26 mouse cellular contexts compared by ENCODE assay signal in genomic region chr7:80183969-80184368, GRCm38 (mm10). TPM values are rescaled to one million over a fixed set of nuclear protein-coding genes. Genes with fewer than 3 reads are reported as not detected.
DNase-seq lines count a peak whose midpoint lies in the region; ATAC-seq and TF ChIP-seq lines count a peak whose summit lies in the region.
"Had no signal": no experiment of that assay in that cellular context is flagged by ENCODE, and none has a peak within 500 bp of the region (broad histone marks: within the 10 kb centered on the region; RNA-seq: fewer than 3 reads in every experiment).

No protein-coding gene starts in this region.

- no peaks in the 10 kb centered on the region for H3K9me3 ChIP-seq in midbrain, embryonic 10.5 days (replicated peaks)
- no peaks in the 10 kb centered on the region for H3K9me3 ChIP-seq in midbrain, embryonic 13.5 days
- H3K9me3 ChIP-seq: embryonic facial prominence, embryonic 15.5 days; forebrain, embryonic 15.5 days; heart, embryonic 13.5 days; limb, embryonic 13.5 days; neural tube, embryonic 13.5 days had no signal

- TF ChIP-seq CTCF in thymus, adult 2 months (IDR thresholded peaks at IDR 0.05; ENCODE audit: borderline replicate concordance, control insufficient read depth, extremely low read depth, insufficient read depth, low read length, poor library complexity): no peak

- peaks cover 42% of the 10 kb centered on the region for H3K4me1 ChIP-seq in midbrain, embryonic 10.5 days
- peaks cover 31% of the 10 kb centered on the region for H3K4me1 ChIP-seq in midbrain, embryonic 13.5 days (replicated peaks)
- peaks cover 26% of the 10 kb centered on the region for H3K4me1 ChIP-seq in thymus, adult 2 months (replicated peaks; ENCODE audit: control insufficient read depth, insufficient read depth, low read length)

- TF ChIP-seq POLR2A in thymus, adult 2 months (IDR thresholded peaks at IDR 0.05; ENCODE audit: control insufficient read depth, extremely low read depth, insufficient read depth, low read length, poor library complexity): no peak

- no peak overlapping the region for H3K4me2 ChIP-seq in midbrain, embryonic 13.5 days (replicated peaks)
- H3K4me2 ChIP-seq: embryonic facial prominence, embryonic 15.5 days; forebrain, embryonic 15.5 days; heart, embryonic 13.5 days; limb, embryonic 13.5 days; lung, embryonic 14.5 days; midbrain, embryonic 11.5 days; neural tube, embryonic 13.5 days had no signal

- peaks cover 21% of the 10 kb centered on the region; the same call in 1 of the 2 replicates for H3K27me3 ChIP-seq in midbrain, embryonic 10.5 days (ENCODE audit: low read depth, poor library complexity, severe bottlenecking)
- no peaks in the 10 kb centered on the region; the same call in 1 of the 2 replicates for H3K27me3 ChIP-seq in midbrain, embryonic 13.5 days
- no peaks in the 10 kb centered on the region for H3K27me3 ChIP-seq in thymus, adult 2 months (ENCODE audit: control insufficient read depth, insufficient read depth, low read length)
- H3K27me3 ChIP-seq: embryonic facial prominence, embryonic 15.5 days; forebrain, embryonic 15.5 days; limb, embryonic 13.5 days; neural tube, embryonic 13.5 days had no signal

- no peaks in the 10 kb centered on the region for H3K36me3 ChIP-seq in midbrain, embryonic 10.5 days
- no peaks in the 10 kb centered on the region for H3K36me3 ChIP-seq in midbrain, embryonic 13.5 days
- H3K36me3 ChIP-seq in thymus, adult 2 months (ENCODE audit: control insufficient read depth, insufficient read depth, low read length): no peaks in the 10 kb centered on the region
- H3K36me3 ChIP-seq: embryonic facial prominence, embryonic 15.5 days; forebrain, embryonic 15.5 days; heart, embryonic 13.5 days; limb, embryonic 13.5 days; neural tube, embryonic 13.5 days had no signal

- WGBS in midbrain, embryonic 10.5 days: 54% methylated on average over 5 of the region's 5 CpGs
- WGBS in midbrain, embryonic 13.5 days: 53% methylated on average over 4 of the region's 5 CpGs
- WGBS in thymus, adult 2 months: 84% methylated on average over 5 of the region's 5 CpGs

- DNase-seq in kidney, adult 18-20 months: peak; percentile 54
- DNase-seq in kidney, postnatal 10 days: no peak
- no peak for DNase-seq in midbrain, embryonic 10.5 days (ENCODE audit: low spot score)
- DNase-seq in kidney, postnatal 14 days: peak; percentile 55
- DNase-seq in thymus, adult 2 months: no peak
- DNase-seq: adrenal gland, adult 8-10 months; B cell, adult 2 months; cerebellum, adult 2 months; cerebellum, postnatal 14 days; gastrocnemius, adult 2 months; gastrocnemius, postnatal 36 days; heart, adult 2 months; heart, postnatal 10 days; lung, embryonic 14.5 days; lung, postnatal 14 days had no signal

- no peak for ATAC-seq in midbrain, embryonic 13.5 days
- no peak for ATAC-seq in erythroid progenitor cell, adult 5-6 weeks (replicated peaks; ENCODE audit: low FRiP score, poor library complexity, severe bottlenecking)
- ATAC-seq: forebrain, embryonic 15.5 days; hindbrain, embryonic 16.5 days had no signal

- H3K4me3 ChIP-seq in midbrain, embryonic 10.5 days: no peak overlapping the region
- no peak overlapping the region for H3K4me3 ChIP-seq in midbrain, embryonic 13.5 days (replicated peaks)
- no peak overlapping the region for H3K4me3 ChIP-seq in thymus, adult 2 months (ENCODE audit: control insufficient read depth, insufficient read depth, low read length)
- H3K4me3 ChIP-seq: embryonic facial prominence, embryonic 15.5 days; forebrain, embryonic 15.5 days; gastrocnemius, adult 2 months; heart, adult 2 months; heart, embryonic 13.5 days; limb, embryonic 13.5 days; myocyte; neural tube, embryonic 13.5 days had no signal

- no peak overlapping the region for H3K9ac ChIP-seq in midbrain, embryonic 13.5 days (replicated peaks)
- H3K9ac ChIP-seq: embryonic facial prominence, embryonic 15.5 days; forebrain, embryonic 15.5 days; heart, embryonic 13.5 days; limb, embryonic 13.5 days; liver, embryonic 14.5 days; lung, embryonic 14.5 days; neural tube, embryonic 13.5 days had no signal

- H3K27ac ChIP-seq in midbrain, embryonic 10.5 days (replicated peaks): peak overlapping the region; percentile 47
- no peak overlapping the region for H3K27ac ChIP-seq in midbrain, embryonic 13.5 days
- no peak overlapping the region for H3K27ac ChIP-seq in thymus, adult 2 months (ENCODE audit: control insufficient read depth, insufficient read depth, low read length)
- H3K27ac ChIP-seq: embryonic facial prominence, embryonic 15.5 days; forebrain, embryonic 15.5 days; limb, embryonic 13.5 days had no signal

RNA-seq across cellular contexts. Expression of gene Sema4b, which starts 2.7 kb away (rescaled TPM):
- polyA plus RNA-seq in midbrain, embryonic 10.5 days (2016; fragmentation: Nextera tagmentation; extraction: Ambion mirVana): 12.6 and 16.5 TPM in 2 replicates
- polyA plus RNA-seq in midbrain, embryonic 13.5 days (2015; fragmentation: Nextera tagmentation; extraction: Ambion mirVana): 22.8 and 24.0 TPM in 2 replicates
- polyA plus RNA-seq in thymus, adult 2 months (2012; rRNA removed): 37.4 and 44.1 TPM in 2 replicates
- 106 and 122 TPM in 2 replicates for total RNA-seq in erythroid progenitor cell, adult 5-6 weeks (2015; ENCODE audit: low replicate concordance)
- total RNA-seq in erythroid progenitor cell, adult 5-6 weeks (2017; ENCODE audit: low replicate concordance): 105 and 126 TPM in 2 replicates

RNA-seq across cellular contexts. Expression of gene Cib1, which starts 48.6 kb away (rescaled TPM):
- 63.3 and 77.6 TPM in 2 replicates for polyA plus RNA-seq in midbrain, embryonic 10.5 days (2016; fragmentation: Nextera tagmentation; extraction: Ambion mirVana)
- polyA plus RNA-seq in midbrain, embryonic 13.5 days (2015; fragmentation: Nextera tagmentation; extraction: Ambion mirVana): 30.1 and 38.1 TPM in 2 replicates
- 152 and 192 TPM in 2 replicates for polyA plus RNA-seq in thymus, adult 2 months (2012; rRNA removed)
- total RNA-seq in erythroid progenitor cell, adult 5-6 weeks (2015; ENCODE audit: low replicate concordance): 69.2 and 73.8 TPM in 2 replicates
- total RNA-seq in erythroid progenitor cell, adult 5-6 weeks (2017; ENCODE audit: low replicate concordance): 70.2 and 70.4 TPM in 2 replicates

RNA-seq across cellular contexts. Expression of gene Gdpgp1, which starts 48.7 kb away (rescaled TPM):
- 5.6 and 6.3 TPM in 2 replicates for polyA plus RNA-seq in midbrain, embryonic 10.5 days (2016; fragmentation: Nextera tagmentation; extraction: Ambion mirVana)
- polyA plus RNA-seq in midbrain, embryonic 13.5 days (2015; fragmentation: Nextera tagmentation; extraction: Ambion mirVana): 4.2 and 4.3 TPM in 2 replicates
- 5.3 and 5.4 TPM in 2 replicates for polyA plus RNA-seq in thymus, adult 2 months (2012; rRNA removed)
- total RNA-seq in erythroid progenitor cell, adult 5-6 weeks (2015; ENCODE audit: low replicate concordance): 1.3 and 5.4 TPM in 2 replicates
- 0.08 and 0.64 TPM in 2 replicates for total RNA-seq in erythroid progenitor cell, adult 5-6 weeks (2017; ENCODE audit: low replicate concordance)

Comparison
In these comparisons a context has a peak if more than half of its experiments do, and no peak if none do; other contexts are left out.
1. DNase-seq: peak in kidney, adult 18-20 months (single experiment) and kidney, postnatal 14 days (single experiment); none in kidney, postnatal 10 days (single experiment), midbrain, embryonic 10.5 days (single experiment) and thymus, adult 2 months (single experiment).